Mouse (Mus musculus): ENCODE data around the gene Olfr157.

Gene Olfr157

GRCm38 (mm10) chr4:43795296-43795695, 44.7 kb downstream of the Olfr157 start:
- no peak for DNase-seq
